Mouse (Mus musculus) effector memory CD4-positive, alpha-beta T cell, adult 7 months (primary cell): ENCODE results near the gene Trdmt1. TPM values are rescaled to one million over a fixed set of nuclear protein-coding genes. Genes with fewer than 3 reads are reported as not detected.

Source experiments
- polyA plus RNA-seq: library from polyadenylated mRNA; unstranded; fragments of 100-300 nt; shearing (Covaris generic); gene quantifications from one replicate; pipeline ENCODE4 v1.2.1, GENCODE M21; 2017

Gene Trdmt1
- 8.4 TPM for polyA plus RNA-seq

GRCm38 (mm10) chr2:13544193-13544824 is at the start of gene Trdmt1:
Trdmt1 (minus strand) TSS chr2:13544668.

DNA sequence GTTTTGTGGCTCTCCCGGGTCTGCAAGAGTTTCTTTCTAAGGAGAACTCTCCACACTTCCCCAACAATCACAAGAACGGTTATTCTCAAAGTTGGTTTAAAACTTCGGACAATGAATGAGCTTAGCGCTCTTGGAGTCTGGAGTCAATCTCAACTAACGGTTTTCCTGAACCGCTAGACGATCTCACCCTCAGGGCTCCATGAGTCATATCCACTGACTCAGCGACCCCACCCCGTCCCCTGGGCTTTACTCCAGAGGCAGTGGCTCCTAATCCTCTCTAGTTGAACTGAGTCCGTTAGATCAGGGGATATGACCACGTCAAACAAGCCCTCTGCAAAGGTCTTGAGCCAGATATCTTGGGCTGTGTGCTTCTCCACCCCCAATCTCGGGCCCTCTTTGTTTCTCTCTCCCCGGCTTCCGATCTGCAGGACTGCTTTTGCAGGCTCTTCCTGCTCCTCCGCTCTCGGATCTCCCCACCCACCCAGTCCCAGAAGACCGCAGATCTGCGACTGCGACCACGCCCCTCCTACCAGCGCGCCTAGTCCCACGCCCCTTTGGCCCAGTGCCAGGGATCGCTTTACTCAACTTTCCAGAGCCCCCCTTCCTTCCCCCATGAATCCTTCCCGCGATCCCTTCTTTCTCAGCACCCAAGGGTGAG is 29.1 kb upstream of the Trdmt1 start, which contains the start of gene Vim:
Gene Vim (plus strand): TSS at position 520 of the 658 bp plus-strand sequence.

GRCm38 (mm10) chr2:13491734-13492133 is 52.7 kb downstream of the Trdmt1 start, which contains the start of gene Cubn:
Cubn (minus strand) TSS chr2:13491813.

Other genes starting within 250 kb of the Trdmt1 start
- 0.06 TPM for gene Cubn, start 52.9 kb downstream of the Trdmt1 start, polyA plus RNA-seq
- gene Vim, start 29.3 kb upstream of the Trdmt1 start, polyA plus RNA-seq = 211 TPM
- gene St8sia6, start 249.4 kb upstream of the Trdmt1 start, polyA plus RNA-seq = 0.48 TPM